Mouse (Mus musculus) G1E (cell line): ENCODE measurements at regions not wholly inside any gene's neighbourhood (a gene's known extent, or its start where the extent isn't known, plus 50 kb on each side); places are given as distances from the start of the nearest gene placed in this dataset.

Experiments used
- CTCF ChIP-seq: IDR thresholded peaks from 2 replicates; pipeline ENCODE4 v1.5.1; 2012; ENCODE audit warnings: low read depth, low read length, inconsistent platforms, mixed read lengths
- GATA1 ChIP-seq: IDR thresholded peaks from 2 replicates; pipeline ENCODE4 v1.6.1; 2012; ENCODE audit warnings: borderline replicate concordance, low read length, inconsistent platforms, mixed read lengths
- GATA2 ChIP-seq: IDR thresholded peaks from 2 replicates; pipeline ENCODE4 v1.6.1; 2012; ENCODE audit warnings: low read depth, low read length, inconsistent platforms, borderline replicate concordance
- POLR2AphosphoS5 ChIP-seq: IDR thresholded peaks from 2 replicates; pipeline ENCODE4 v1.6.1; 2012; ENCODE audit warnings: low read depth, low read length, inconsistent platforms; ENCODE audit not compliant: insufficient replicate concordance
- TAL1 ChIP-seq: conservative IDR thresholded peaks from 2 replicates; pipeline ENCODE4 v1.6.1; 2012; ENCODE audit warnings: low read depth, low read length, inconsistent platforms, mixed read lengths

DNA sequence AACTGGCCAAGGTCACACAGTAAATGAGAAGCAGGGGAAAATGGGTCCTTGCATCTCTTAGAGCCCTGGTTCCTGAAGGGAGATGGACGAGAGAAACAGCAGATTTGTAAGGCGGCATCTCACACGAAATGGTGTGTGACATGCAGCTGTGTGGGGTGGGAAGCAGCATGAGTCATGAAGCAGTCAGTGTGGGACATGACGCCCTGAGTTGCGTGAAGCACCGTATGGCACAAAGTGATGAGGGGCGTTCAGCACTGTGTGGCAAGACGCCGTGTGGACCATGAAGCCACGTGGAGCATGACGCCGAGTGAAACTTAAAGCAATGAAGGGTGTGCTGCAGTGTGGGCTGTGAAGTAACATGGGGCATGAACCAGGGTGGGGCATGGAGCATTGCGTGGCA, 414.9 kb upstream of the Zmiz1 start:
- TF ChIP-seq CTCF (no peak), GATA1 (no peak), TAL1 (no peak), POLR2AphosphoS5 (no peak), GATA2 (no peak)
